Mouse (Mus musculus): ENCODE results near the gene Asl. TPM values are rescaled to one million over a fixed set of nuclear protein-coding genes. Genes with fewer than 3 reads are reported as not detected.
"Not testable (repeated sequence)": the region's sequence is repeated elsewhere in the genome, so short reads cannot be mapped to it uniquely, and the experiment has no call there.

Asl gene
- total RNA-seq, 1 experiment: 27.2 TPM

DNA sequence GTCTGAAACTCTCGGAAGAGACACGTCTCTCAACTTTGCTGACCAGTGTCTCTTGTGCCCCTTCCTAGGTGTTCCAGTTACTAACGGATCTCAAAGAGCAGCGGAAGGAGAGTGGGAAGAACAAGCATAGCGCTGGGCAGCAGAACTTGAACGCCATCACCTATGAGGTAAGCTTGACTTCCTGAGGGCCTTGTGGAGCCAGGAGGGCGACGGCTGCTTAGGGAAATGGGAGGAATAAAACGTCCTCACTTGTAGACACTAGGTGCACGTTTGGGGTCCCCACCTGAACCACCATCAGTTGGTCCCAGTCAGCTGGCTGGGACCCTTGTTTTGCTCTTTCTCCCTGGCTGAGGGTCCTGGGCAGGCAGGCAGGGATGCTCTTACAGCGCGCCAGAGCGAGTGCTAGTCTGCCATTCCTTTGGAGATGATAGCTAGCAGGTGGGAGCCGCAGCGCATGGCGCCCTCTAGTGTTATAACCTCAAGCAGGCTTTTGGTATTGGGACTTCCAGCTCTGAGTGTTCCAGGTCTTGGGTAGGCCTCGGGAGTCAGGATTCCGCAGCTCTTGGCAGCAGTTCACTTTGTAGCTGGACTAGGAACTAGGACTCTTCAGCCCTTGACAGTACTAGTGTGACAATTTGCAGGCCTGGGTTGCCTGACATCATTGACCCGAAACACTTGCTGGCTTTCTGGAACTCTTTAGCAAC, 8.9 kb upstream of the Asl start:
- peak; percentile 77 for DNase-seq (ENCODE audit: low read depth, low spot score)
- in situ Hi-C loops (cut with MboI; ENCODE audit: low sequenced_read_pairs in 2 of 2, unreplicated experiment in 2 of 2): no loop called here
- TF ChIP-seq MAFK (IDR thresholded peaks at IDR 0.05; ENCODE audit: insufficient read depth, low read depth, low read length): no peak
- no peak for TF ChIP-seq ZNF384 (IDR thresholded peaks at IDR 0.05; ENCODE audit: low read depth, low read length)
- TF ChIP-seq ZC3H11A (IDR thresholded peaks at IDR 0.05; ENCODE audit: borderline replicate concordance, low read depth, low read length): no peak
- TF ChIP-seq HCFC1 (IDR thresholded peaks at IDR 0.05; ENCODE audit: borderline replicate concordance, insufficient read depth, low read length): no peak
- no peak for TF ChIP-seq CHD2 (IDR thresholded peaks at IDR 0.05; ENCODE audit: low read depth, low read length)
- Histone ChIP-seq H3K9me3 (ENCODE audit: control insufficient read depth, insufficient read depth, low read depth, low read length) (no peaks in the 10 kb centered on the region), H3K9ac (ENCODE audit: insufficient read depth, low read depth, low read length, poor library complexity, severe bottlenecking) (peak overlapping the region; percentile 12; the same call in 1 of the 2 replicates), H3K36me3 (ENCODE audit: control insufficient read depth, insufficient read depth, low read length, poor library complexity, severe bottlenecking) (peaks cover 31% of the 10 kb centered on the region), H3K4me1 (ENCODE audit: control insufficient read depth in 2 of 2, insufficient read depth in 2 of 2, low read length in 2 of 2, poor library complexity in 1 of 2) (no peaks in the 10 kb centered on the region; a peak in 1 of 4 replicates), H3K4me3 (ENCODE audit: insufficient read depth in 1 of 2, low read depth in 1 of 2, low read length in 2 of 2, poor library complexity in 1 of 2, severe bottlenecking in 1 of 2) (no peak overlapping the region), H3K27ac (ENCODE audit: insufficient read depth, low read depth, low read length, poor library complexity, severe bottlenecking) (peak overlapping the region; percentile 1; the same call in 1 of the 2 replicates)

- H3K9me3 ChIP-seq (ENCODE audit: control insufficient read depth, insufficient read depth, low read depth, low read length); DNase-seq (ENCODE audit: low read depth, low spot score); H3K4me3 ChIP-seq (ENCODE audit: insufficient read depth in 1 of 2, low read depth in 1 of 2, low read length in 2 of 2, poor library complexity in 1 of 2, severe bottlenecking in 1 of 2); H3K4me1 ChIP-seq (ENCODE audit: control insufficient read depth in 2 of 2, insufficient read depth in 2 of 2, low read length in 2 of 2, poor library complexity in 1 of 2); H3K27ac ChIP-seq (ENCODE audit: insufficient read depth, low read depth, low read length, poor library complexity, severe bottlenecking); in situ Hi-C loops (cut with MboI; ENCODE audit: low sequenced_read_pairs in 2 of 2, unreplicated experiment in 2 of 2); H3K9ac ChIP-seq (ENCODE audit: insufficient read depth, low read depth, low read length, poor library complexity, severe bottlenecking): not testable (repeated sequence)
- H3K36me3 ChIP-seq (ENCODE audit: control insufficient read depth, insufficient read depth, low read length, poor library complexity, severe bottlenecking): peaks cover 19% of the 10 kb centered on the region
These were observed 7.3 kb upstream of the Asl start for GRCm38 (mm10) chr5:130036300-130036699.

- H3K27ac ChIP-seq (ENCODE audit: insufficient read depth, low read depth, low read length, poor library complexity, severe bottlenecking): no peak overlapping the region
- TF ChIP-seq HCFC1 (IDR thresholded peaks at IDR 0.05; ENCODE audit: borderline replicate concordance, insufficient read depth, low read length): no peak
- no peak for TF ChIP-seq ZC3H11A (IDR thresholded peaks at IDR 0.05; ENCODE audit: borderline replicate concordance, low read depth, low read length)
- TF ChIP-seq ZNF384 (IDR thresholded peaks at IDR 0.05; ENCODE audit: low read depth, low read length): no peak
- no peak for TF ChIP-seq CHD2 (IDR thresholded peaks at IDR 0.05; ENCODE audit: low read depth, low read length)
- TF ChIP-seq MAFK (IDR thresholded peaks at IDR 0.05; ENCODE audit: insufficient read depth, low read depth, low read length): no peak
- H3K9me3 ChIP-seq (ENCODE audit: control insufficient read depth, insufficient read depth, low read depth, low read length): no peaks in the 10 kb centered on the region
- H3K36me3 ChIP-seq (ENCODE audit: control insufficient read depth, insufficient read depth, low read length, poor library complexity, severe bottlenecking): peaks cover 4% of the 10 kb centered on the region
- no peak overlapping the region for H3K4me3 ChIP-seq (ENCODE audit: insufficient read depth in 1 of 2, low read depth in 1 of 2, low read length in 2 of 2, poor library complexity in 1 of 2, severe bottlenecking in 1 of 2)
- H3K4me1 ChIP-seq (ENCODE audit: control insufficient read depth in 2 of 2, insufficient read depth in 2 of 2, low read length in 2 of 2, poor library complexity in 1 of 2): peaks cover 0 to 10% of the 10 kb centered on the region in 2 experiments; a peak in 1 of 4 replicates
- H3K9ac ChIP-seq (ENCODE audit: insufficient read depth, low read depth, low read length, poor library complexity, severe bottlenecking): no peak overlapping the region
- in situ Hi-C loops (cut with MboI; ENCODE audit: low sequenced_read_pairs in 2 of 2, unreplicated experiment in 2 of 2): no loop called here
- no peak for DNase-seq (ENCODE audit: low read depth, low spot score)
These were observed 4.8 kb upstream of the Asl start for GRCm38 (mm10) chr5:130033869-130034268.

GRCm38 (mm10) chr5:130031410-130032390, 2.7 kb upstream of the Asl start:
- TF ChIP-seq ZC3H11A (IDR thresholded peaks at IDR 0.05; ENCODE audit: borderline replicate concordance, low read depth, low read length) (no peak), MAFK (IDR thresholded peaks at IDR 0.05; ENCODE audit: insufficient read depth, low read depth, low read length) (peak; percentile 91), HCFC1 (IDR thresholded peaks at IDR 0.05; ENCODE audit: borderline replicate concordance, insufficient read depth, low read length) (no peak), ZNF384 (IDR thresholded peaks at IDR 0.05; ENCODE audit: low read depth, low read length) (no peak)
- peak overlapping the region in 1 of 2 experiments; percentile 32; a peak in 2 of 4 replicates for H3K4me3 ChIP-seq (ENCODE audit: insufficient read depth in 1 of 2, low read depth in 1 of 2, low read length in 2 of 2, poor library complexity in 1 of 2, severe bottlenecking in 1 of 2)
- no peaks in the 10 kb centered on the region for H3K9me3 ChIP-seq (ENCODE audit: control insufficient read depth, insufficient read depth, low read depth, low read length)
- in situ Hi-C loops (cut with MboI; ENCODE audit: low sequenced_read_pairs in 2 of 2, unreplicated experiment in 2 of 2): no loop called here
- H3K36me3 ChIP-seq (ENCODE audit: control insufficient read depth, insufficient read depth, low read length, poor library complexity, severe bottlenecking): no peaks in the 10 kb centered on the region; the same call in 1 of the 2 replicates
- peaks cover 0 to 10% of the 10 kb centered on the region in 2 experiments; a peak in 1 of 4 replicates for H3K4me1 ChIP-seq (ENCODE audit: control insufficient read depth in 2 of 2, insufficient read depth in 2 of 2, low read length in 2 of 2, poor library complexity in 1 of 2)
- H3K27ac ChIP-seq (ENCODE audit: insufficient read depth, low read depth, low read length, poor library complexity, severe bottlenecking): no peak overlapping the region; the same call in 1 of the 2 replicates
- no peak for DNase-seq (ENCODE audit: low read depth, low spot score)
- H3K9ac ChIP-seq (ENCODE audit: insufficient read depth, low read depth, low read length, poor library complexity, severe bottlenecking): peak overlapping the region; percentile 46

Measured in ES-E14 (cell line).